Mouse (Mus musculus) E14TG2a.4 (cell line): ENCODE measurements around the gene Grm1.

Source experiments
- CTCF ChIP-seq: conservative IDR thresholded peaks from 2 replicates; pipeline ENCODE4 v1.5.1; 2014; ENCODE audit warnings: low read length
- NANOG ChIP-seq: IDR thresholded peaks from 2 replicates; pipeline ENCODE4 v1.6.1; 2014; ENCODE audit warnings: borderline replicate concordance, low read length, mixed read lengths

DNA sequence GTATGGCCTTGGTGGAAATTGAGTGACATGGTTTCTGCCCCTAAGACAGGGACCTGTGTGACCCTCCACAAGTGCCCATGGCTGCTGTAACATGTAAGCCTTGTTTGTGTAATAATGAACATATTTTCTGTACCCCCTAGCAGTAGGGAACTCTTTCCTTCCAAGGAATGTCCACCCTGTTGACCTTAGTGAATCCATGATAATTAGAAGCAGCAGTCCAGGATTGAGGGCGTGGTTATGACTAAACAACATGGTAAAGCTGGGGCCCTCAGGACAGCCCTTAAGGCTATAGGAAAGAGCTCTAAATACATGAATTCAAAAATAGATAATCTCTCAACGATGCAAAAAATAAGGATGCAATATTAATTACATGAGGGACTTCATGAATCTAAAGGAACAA lies 17.0 kb downstream of the Grm1 start:
- no peak for TF ChIP-seq CTCF
- TF ChIP-seq NANOG: no peak
